1 mouse cellular context compared by ENCODE assay signal in genomic region chr6:124731038-124731437, GRCm38 (mm10).
TF ChIP-seq lines count a peak whose summit lies in the region.

No protein-coding gene starts in this region.

TF ChIP-seq in CH12.LX, 34 proteins besides CTCF, POLR2A, EP300 and RAD21:
- TF ChIP-seq SIN3A (IDR thresholded peaks at IDR 0.05; ENCODE audit: low read length) (no peak), MYC (IDR thresholded peaks at IDR 0.05; ENCODE audit: low read depth, low read length) (0 out of 2 replicates have a peak, but pooled peaks have one; percentile 54), BHLHE40 (IDR thresholded peaks at IDR 0.05; ENCODE audit: low read depth, low read length) (peak; percentile 80)
